Mouse (Mus musculus) 3T3-L1 (cell line): ENCODE data around the gene Gm29776.

Experiments used
- DNase-seq: peaks from one replicate; pipeline ENCODE4 v3.0.0-alpha.2; 2015; ENCODE audit warnings: low read depth, low spot score

The Gm29776 gene

GRCm38 (mm10) chr14:54651556-54651955, 47.1 kb downstream of the Gm29776 start:
- DNase-seq, result no peak

GRCm38 (mm10) chr14:54650621-54651454, 47.8 kb downstream of the Gm29776 start:
- DNase-seq, result peak; percentile 93

GRCm38 (mm10) chr14:54647900-54648299, 50.7 kb downstream of the Gm29776 start:
- DNase-seq, result no peak

- no peak for DNase-seq
These were observed 51.6 kb downstream of the Gm29776 start for GRCm38 (mm10) chr14:54646898-54647636.

- DNase-seq, result no peak
These were observed 52.2 kb downstream of the Gm29776 start for GRCm38 (mm10) chr14:54646455-54646854.

GRCm38 (mm10) chr14:54644294-54644693, 54.3 kb downstream of the Gm29776 start:
- no peak for DNase-seq

- peak; percentile 47 for DNase-seq
These were observed 55.6 kb downstream of the Gm29776 start for GRCm38 (mm10) chr14:54643011-54643410.
